In genomic region chr2:165271326-165271725, GRCm38 (mm10) we compare ENCODE assay signal across 18 mouse cellular contexts. TPM values are rescaled to one million over a fixed set of nuclear protein-coding genes. Genes with fewer than 3 reads are reported as not detected.
DNase-seq lines count a peak whose midpoint lies in the region; ATAC-seq and TF ChIP-seq lines count a peak whose summit lies in the region.
"Had no signal": no experiment of that assay in that cellular context is flagged by ENCODE, and none has a peak within 500 bp of the region (broad histone marks: within the 10 kb centered on the region; RNA-seq: fewer than 3 reads in every experiment).

No protein-coding gene starts in this region.

- TF ChIP-seq CTCF in lung, postnatal 0 days (IDR thresholded peaks at IDR 0.05), result no peak

- peak overlapping the region; percentile 72; the same call in 1 of the 2 replicates for H3K27ac ChIP-seq in heart, embryonic 10.5 days
- H3K27ac ChIP-seq in midbrain, embryonic 10.5 days (replicated peaks), result peak overlapping the region; percentile 35
- no peak overlapping the region for H3K27ac ChIP-seq in midbrain, embryonic 11.5 days (ENCODE audit: low read depth, low read length)
- H3K27ac ChIP-seq in midbrain, embryonic 12.5 days (replicated peaks), result 0 out of 2 replicates have a peak overlapping the region, but pooled peaks have one; percentile 40
- H3K27ac ChIP-seq in lung, postnatal 0 days (ENCODE audit: low read length), result no peak overlapping the region
- H3K27ac ChIP-seq: liver, embryonic 14.5 days had no signal

- peaks cover 47% of the 10 kb centered on the region; the same call in 1 of the 2 replicates for H3K27me3 ChIP-seq in heart, embryonic 10.5 days (ENCODE audit: insufficient read depth, poor library complexity, severe bottlenecking)
- peaks cover 54% of the 10 kb centered on the region for H3K27me3 ChIP-seq in midbrain, embryonic 10.5 days (ENCODE audit: low read depth, poor library complexity, severe bottlenecking)
- H3K27me3 ChIP-seq in midbrain, embryonic 11.5 days (ENCODE audit: control insufficient read depth, insufficient read depth, low read length), result no peaks in the 10 kb centered on the region
- H3K27me3 ChIP-seq in midbrain, embryonic 12.5 days, result peaks cover 25% of the 10 kb centered on the region
- no peaks in the 10 kb centered on the region for H3K27me3 ChIP-seq in lung, postnatal 0 days (replicated peaks; ENCODE audit: insufficient read depth, low read length)

- no peak overlapping the region for H3K4me2 ChIP-seq in midbrain, embryonic 11.5 days
- no peak overlapping the region for H3K4me2 ChIP-seq in midbrain, embryonic 12.5 days (replicated peaks)
- no peak overlapping the region for H3K4me2 ChIP-seq in lung, postnatal 0 days (replicated peaks; ENCODE audit: low read depth, low read length)

- H3K9ac ChIP-seq in midbrain, embryonic 11.5 days (ENCODE audit: low read length), result no peak overlapping the region; the same call in 1 of the 2 replicates
- H3K9ac ChIP-seq in midbrain, embryonic 12.5 days (replicated peaks), result no peak overlapping the region
- no peak overlapping the region for H3K9ac ChIP-seq in lung, postnatal 0 days (replicated peaks; ENCODE audit: low read depth)
- H3K9ac ChIP-seq: liver, embryonic 14.5 days had no signal

- TF ChIP-seq EP300 in lung, postnatal 0 days (IDR thresholded peaks at IDR 0.05), result no peak

- no peak for ATAC-seq in midbrain, embryonic 11.5 days (ENCODE audit: low FRiP score)
- ATAC-seq in midbrain, embryonic 12.5 days (ENCODE audit: low FRiP score, low read depth), result no peak
- no peak for ATAC-seq in lung, postnatal 0 days
- ATAC-seq: activated CD4-positive, CD25-positive, alpha-beta regulatory T cell, adult 4 months; Patski had no signal

- no peaks in the 10 kb centered on the region for H3K36me3 ChIP-seq in heart, embryonic 10.5 days
- no peaks in the 10 kb centered on the region for H3K36me3 ChIP-seq in midbrain, embryonic 10.5 days
- no peaks in the 10 kb centered on the region for H3K36me3 ChIP-seq in midbrain, embryonic 11.5 days (ENCODE audit: control insufficient read depth, insufficient read depth, low read length)
- no peaks in the 10 kb centered on the region for H3K36me3 ChIP-seq in midbrain, embryonic 12.5 days
- H3K36me3 ChIP-seq in lung, postnatal 0 days (ENCODE audit: insufficient read depth, low read length), result no peaks in the 10 kb centered on the region; the same call in 1 of the 2 replicates

- H3K4me3 ChIP-seq in heart, embryonic 10.5 days, result peak overlapping the region; percentile 27
- H3K4me3 ChIP-seq in midbrain, embryonic 10.5 days, result no peak overlapping the region
- H3K4me3 ChIP-seq in midbrain, embryonic 11.5 days (ENCODE audit: low read depth, low read length), result no peak overlapping the region
- H3K4me3 ChIP-seq in midbrain, embryonic 12.5 days, result no peak overlapping the region
- no peak overlapping the region for H3K4me3 ChIP-seq in lung, postnatal 0 days (ENCODE audit: low read depth, low read length)

- no peaks in the 10 kb centered on the region for H3K9me3 ChIP-seq in heart, embryonic 10.5 days
- no peaks in the 10 kb centered on the region for H3K9me3 ChIP-seq in midbrain, embryonic 10.5 days (replicated peaks)
- H3K9me3 ChIP-seq in midbrain, embryonic 11.5 days (ENCODE audit: control insufficient read depth, low read length), result no peaks in the 10 kb centered on the region
- no peaks in the 10 kb centered on the region for H3K9me3 ChIP-seq in midbrain, embryonic 12.5 days
- no peaks in the 10 kb centered on the region for H3K9me3 ChIP-seq in lung, postnatal 0 days (ENCODE audit: low read length)

- DNase-seq in heart, embryonic 10.5 days (ENCODE audit: low spot score), result no peak
- DNase-seq in heart, adult 9 months (ENCODE audit: low spot score in 2 of 2), result no peak
- no peak for DNase-seq in midbrain, embryonic 10.5 days (ENCODE audit: low spot score)
- DNase-seq in midbrain, embryonic 11.5 days (ENCODE audit: low spot score, missing footprints), result no peak
- peak; percentile 69 for DNase-seq in retina, embryonic 14.5 days (ENCODE audit: low spot score)
- no peak for DNase-seq in lung, postnatal 0 days (ENCODE audit: low spot score)
- DNase-seq: adrenal gland, postnatal 14 days; cerebellum, adult 18-20 months; gastrocnemius, postnatal 10 days; kidney, adult 11 months; kidney, postnatal 10 days; lung, postnatal 10 days; right cerebral cortex, postnatal 4 days; thymus, postnatal 25 days had no signal

- 13% methylated on average over 8 of the region's 8 CpGs for WGBS in heart, embryonic 10.5 days
- WGBS in midbrain, embryonic 10.5 days, result 18% methylated on average over 8 of the region's 8 CpGs
- WGBS in midbrain, embryonic 11.5 days, result 13% methylated on average over 8 of the region's 8 CpGs
- 9% methylated on average over 8 of the region's 8 CpGs for WGBS in midbrain, embryonic 12.5 days
- WGBS in lung, postnatal 0 days, result 30% methylated on average over 8 of the region's 8 CpGs

- peaks cover 33% of the 10 kb centered on the region for H3K4me1 ChIP-seq in heart, embryonic 10.5 days
- H3K4me1 ChIP-seq in midbrain, embryonic 10.5 days, result peaks cover 68% of the 10 kb centered on the region
- peaks cover 34% of the 10 kb centered on the region for H3K4me1 ChIP-seq in midbrain, embryonic 11.5 days (ENCODE audit: control insufficient read depth, insufficient read depth, low read length)
- peaks cover 56% of the 10 kb centered on the region for H3K4me1 ChIP-seq in midbrain, embryonic 12.5 days
- H3K4me1 ChIP-seq in lung, postnatal 0 days (ENCODE audit: insufficient read depth, low read depth, low read length), result no peaks in the 10 kb centered on the region

RNA-seq across cellular contexts. Expression of gene Slc35c2, which starts 16.3 kb away (rescaled TPM):
- polyA plus RNA-seq in heart, embryonic 10.5 days (2016; fragmentation: Nextera tagmentation; extraction: Ambion mirVana), result 57.3 and 61.9 TPM in 2 replicates
- 72.8 and 73.0 TPM in 2 replicates for polyA plus RNA-seq in midbrain, embryonic 10.5 days (2016; fragmentation: Nextera tagmentation; extraction: Ambion mirVana)
- polyA plus RNA-seq in midbrain, embryonic 11.5 days (2014; fragmentation: Nextera tagmentation; extraction: Ambion mirVana), result 49.5 and 49.7 TPM in 2 replicates
- polyA plus RNA-seq in midbrain, embryonic 12.5 days (2016; fragmentation: Nextera tagmentation; extraction: Ambion mirVana), result 61.6 and 67.1 TPM in 2 replicates
- 42.8 and 44.1 TPM in 2 replicates for polyA plus RNA-seq in lung, postnatal 0 days (2015; fragmentation: Nextera tagmentation; extraction: Ambion mirVana)

RNA-seq across cellular contexts. Expression of gene Cdh22, which starts 36.7 kb away (rescaled TPM):
- 0.04 and 0.12 TPM in 2 replicates for polyA plus RNA-seq in heart, embryonic 10.5 days (2016; fragmentation: Nextera tagmentation; extraction: Ambion mirVana)
- 3.9 and 7.1 TPM in 2 replicates for polyA plus RNA-seq in midbrain, embryonic 10.5 days (2016; fragmentation: Nextera tagmentation; extraction: Ambion mirVana)
- polyA plus RNA-seq in midbrain, embryonic 11.5 days (2014; fragmentation: Nextera tagmentation; extraction: Ambion mirVana), result 4.8 and 6.4 TPM in 2 replicates
- polyA plus RNA-seq in midbrain, embryonic 12.5 days (2016; fragmentation: Nextera tagmentation; extraction: Ambion mirVana), result 14.8 and 18.8 TPM in 2 replicates
- 1.0 and 1.8 TPM in 2 replicates for polyA plus RNA-seq in lung, postnatal 0 days (2015; fragmentation: Nextera tagmentation; extraction: Ambion mirVana)
- polyA plus RNA-seq: activated CD4-positive, CD25-positive, alpha-beta regulatory T cell, adult 4 months; Patski had no signal

RNA-seq across cellular contexts. Expression of gene Elmo2, which starts 55.0 kb away (rescaled TPM):
- 56.5 and 61.3 TPM in 2 replicates for polyA plus RNA-seq in heart, embryonic 10.5 days (2016; fragmentation: Nextera tagmentation; extraction: Ambion mirVana)
- polyA plus RNA-seq in midbrain, embryonic 10.5 days (2016; fragmentation: Nextera tagmentation; extraction: Ambion mirVana), result 81.7 and 90.0 TPM in 2 replicates
- 79.9 and 83.1 TPM in 2 replicates for polyA plus RNA-seq in midbrain, embryonic 11.5 days (2014; fragmentation: Nextera tagmentation; extraction: Ambion mirVana)
- polyA plus RNA-seq in midbrain, embryonic 12.5 days (2016; fragmentation: Nextera tagmentation; extraction: Ambion mirVana), result 88.2 and 89.3 TPM in 2 replicates
- polyA plus RNA-seq in lung, postnatal 0 days (2015; fragmentation: Nextera tagmentation; extraction: Ambion mirVana), result 61.1 and 66.4 TPM in 2 replicates

Comparison
In these comparisons a context has a peak if more than half of its experiments do, and no peak if none do; other contexts are left out.
1. H3K27ac ChIP-seq: peak in heart, embryonic 10.5 days (single experiment), midbrain, embryonic 10.5 days (single experiment) and midbrain, embryonic 12.5 days (single experiment); none in midbrain, embryonic 11.5 days (single experiment) and lung, postnatal 0 days (single experiment).